Mouse (Mus musculus) spleen, adult 2 months (tissue): ENCODE results near the gene Cdc14b. TPM values are rescaled to one million over a fixed set of nuclear protein-coding genes. Genes with fewer than 3 reads are reported as not detected.

Experiments used
- DNase-seq, 2 experiments: peaks; one replicate each; pipeline versions ENCODE4 v3.0.0 to v3.0.0-alpha.2; 2012 to 2021; ENCODE audit warnings: low spot score in 2 of 2, low read depth in 1 of 2
- H3K27ac ChIP-seq: fragments of 200-500 bp; 2 replicates; pipeline ENCODE4 v1.5.1; 2012; ENCODE audit warnings: low read length, inconsistent platforms; ENCODE audit not compliant: insufficient read depth
- H3K27me3 ChIP-seq: fragments of 200-500 bp; 2 replicates; pipeline ENCODE4 v1.6.1; 2012; ENCODE audit warnings: mild to moderate bottlenecking, moderate library complexity, low read length, inconsistent platforms; ENCODE audit not compliant: control insufficient read depth, insufficient read depth
- H3K36me3 ChIP-seq: fragments of 200-500 bp; 2 replicates; pipeline ENCODE4 v1.6.1; 2012; ENCODE audit warnings: mild to moderate bottlenecking, low read length, inconsistent platforms; ENCODE audit not compliant: control insufficient read depth, insufficient read depth
- H3K4me1 ChIP-seq: fragments of 200-500 bp; 2 replicates; pipeline ENCODE4 v1.6.1; 2011; ENCODE audit warnings: inconsistent platforms; ENCODE audit not compliant: control insufficient read depth, insufficient read depth, insufficient read length
- H3K4me3 ChIP-seq: fragments of 200-500 bp; 2 replicates; pipeline ENCODE4 v1.5.1; 2011; ENCODE audit warnings: mild to moderate bottlenecking, inconsistent platforms; ENCODE audit not compliant: insufficient read depth, insufficient read length; ENCODE audit errors: extremely low read depth
- CTCF ChIP-seq: fragments of 200-500 bp; IDR thresholded peaks from 2 replicates; pipeline ENCODE4 v1.5.1; 2011; ENCODE audit warnings: mild to moderate bottlenecking, inconsistent platforms; ENCODE audit not compliant: insufficient read depth, insufficient read length, insufficient replicate concordance; ENCODE audit errors: extremely low read depth
- POLR2A ChIP-seq: fragments of 200-500 bp; IDR thresholded peaks from 2 replicates; pipeline ENCODE4 v1.6.1; 2011; ENCODE audit warnings: low read depth, low read length, inconsistent platforms
- WGBS: fragments of 180-500 bp; shearing (Covaris S2); methylation state at CpG from one replicate; pipeline ENCODE4 v1.1.7; 2018; 5-methylcytosine and 5-hydroxymethylcytosine counted together
- polyA plus RNA-seq: library from polyadenylated mRNA; depleted of rRNA; stranded (reverse); fragments of >200 nt; gene quantifications from 2 replicates; pipeline ENCODE4 v1.2.3, GENCODE M21; 2012; rRNA removed

The Cdc14b gene
- polyA plus RNA-seq, 1 experiment: 1.5 TPM

- Histone ChIP-seq H3K27me3 (no peaks in the 10 kb centered on the region), H3K36me3 (no peaks in the 10 kb centered on the region), H3K4me1 (no peaks in the 10 kb centered on the region; the same call in 1 of the 2 replicates), H3K27ac (peak overlapping the region; percentile 25; the same call in 1 of the 2 replicates), H3K4me3 (peak overlapping the region; percentile 96)
- peak in 1 of 2 experiments; percentile 35 for DNase-seq
- 2% methylated on average over 18 of the region's 18 CpGs for WGBS
- no peak for TF ChIP-seq CTCF
- TF ChIP-seq POLR2A: no peak
Observed at GRCm38 (mm10) chr13:64153751-64154267, 121.3 kb downstream of the Cdc14b start.

- no peaks in the 10 kb centered on the region; the same call in 1 of the 2 replicates for H3K4me1 ChIP-seq
Observed at GRCm38 (mm10) chr13:64153083-64153682, 121.9 kb downstream of the Cdc14b start, which contains the start of gene Zfp367. TSS of gene Zfp367 (minus strand) at chr13:64153202.

GRCm38 (mm10) chr13:64152671-64153082, 122.4 kb downstream of the Cdc14b start:
- H3K4me3 ChIP-seq: peak overlapping the region; percentile 96
- no peaks in the 10 kb centered on the region; the same call in 1 of the 2 replicates for H3K4me1 ChIP-seq
- peak overlapping the region; percentile 60 for H3K27ac ChIP-seq
- no peaks in the 10 kb centered on the region for H3K27me3 ChIP-seq
- TF ChIP-seq CTCF (no peak), POLR2A (no peak)
- peak in 1 of 2 experiments; percentile 35 for DNase-seq
- H3K36me3 ChIP-seq: no peaks in the 10 kb centered on the region
- WGBS: under 1% methylated on average over 60 of the region's 61 CpGs

More at GRCm38 (mm10) chr13:64153083-64153682, 121.9 kb downstream of the Cdc14b start, which contains the start of gene Zfp367:
- Histone ChIP-seq H3K36me3 (no peaks in the 10 kb centered on the region), H3K4me3 (peak within 1 kb of the TSS; percentile 96), H3K27ac (peak within 1 kb of the TSS; percentile 75), H3K27me3 (no peaks in the 10 kb centered on the region)
- peak; percentile 97 to 98 for DNase-seq
- under 1% methylated on average over 54 of the region's 56 CpGs for WGBS
- TF ChIP-seq CTCF: no peak
- TF ChIP-seq POLR2A: no peak

GRCm38 (mm10) chr13:64152241-64152669, 122.8 kb downstream of the Cdc14b start:
- Histone ChIP-seq H3K4me3 (peak overlapping the region; percentile 96), H3K27me3 (no peaks in the 10 kb centered on the region), H3K27ac (peak overlapping the region; percentile 75), H3K36me3 (no peaks in the 10 kb centered on the region), H3K4me1 (no peaks in the 10 kb centered on the region; the same call in 1 of the 2 replicates)
- under 1% methylated on average over 42 of the region's 42 CpGs for WGBS
- DNase-seq: peak; percentile 52 to 86
- TF ChIP-seq CTCF (no peak), POLR2A (peak; percentile 44; the same call in 1 of the 2 replicates)

- H3K4me3 ChIP-seq: no peak overlapping the region
- no peak for DNase-seq
- H3K4me1 ChIP-seq: no peaks in the 10 kb centered on the region; the same call in 1 of the 2 replicates
- 64% methylated on average over 5 of the region's 5 CpGs for WGBS
- H3K27ac ChIP-seq: no peak overlapping the region
- H3K27me3 ChIP-seq: no peaks in the 10 kb centered on the region
- H3K36me3 ChIP-seq: no peaks in the 10 kb centered on the region
- TF ChIP-seq POLR2A: no peak
- no peak for TF ChIP-seq CTCF
Observed at GRCm38 (mm10) chr13:64150121-64150520, 125.0 kb downstream of the Cdc14b start.

Other genes starting within 250 kb of the Cdc14b start
- gene Hsd17b3, start 186.1 kb downstream of the Cdc14b start, polyA plus RNA-seq: not detected in 2 replicates
- gene Slc35d2, start 145.9 kb downstream of the Cdc14b start, polyA plus RNA-seq: 4.5 and 6.0 TPM in 2 replicates
- gene Zfp367, start 122.1 kb downstream of the Cdc14b start, polyA plus RNA-seq: 4.4 and 5.8 TPM in 2 replicates
- 8.3 and 10.3 TPM in 2 replicates for gene Habp4, start 113.5 kb downstream of the Cdc14b start, polyA plus RNA-seq
- gene Aaed1, start 37.4 kb upstream of the Cdc14b start, polyA plus RNA-seq: 4.7 and 4.9 TPM in 2 replicates
- 20.2 and 23.1 TPM in 2 replicates for gene Ctsl, start 95.6 kb upstream of the Cdc14b start, polyA plus RNA-seq
- 11.6 and 11.8 TPM in 2 replicates for gene Cdk20, start 157.0 kb upstream of the Cdc14b start, polyA plus RNA-seq
- not detected in 2 replicates for gene Fam240b, start 222.5 kb upstream of the Cdc14b start, polyA plus RNA-seq